Mouse (Mus musculus) thymus, adult 2 months (tissue): ENCODE data around the gene Ngdn. TPM values are rescaled to one million over a fixed set of nuclear protein-coding genes. Genes with fewer than 3 reads are reported as not detected.
"Not testable (repeated sequence)": the region's sequence is repeated elsewhere in the genome, so short reads cannot be mapped to it uniquely, and the experiment has no call there.

Experiments
- DNase-seq: peaks from one replicate; pipeline ENCODE4 v3.0.0; 2021
- H3K27ac ChIP-seq: fragments of 200-500 bp; 2 replicates; pipeline ENCODE4 v1.5.1; 2012; ENCODE audit warnings: low read length, control low read depth; ENCODE audit not compliant: control insufficient read depth, insufficient read depth
- H3K27me3 ChIP-seq: fragments of 200-500 bp; 2 replicates; pipeline ENCODE4 v1.6.1; 2012; ENCODE audit warnings: mild to moderate bottlenecking, low read length, moderate library complexity, mixed read lengths; ENCODE audit not compliant: control insufficient read depth, insufficient read depth
- H3K36me3 ChIP-seq: fragments of 200-500 bp; 2 replicates; pipeline ENCODE4 v1.6.1; 2012; ENCODE audit warnings: mild to moderate bottlenecking, low read length, moderate library complexity; ENCODE audit not compliant: control insufficient read depth, insufficient read depth
- H3K4me1 ChIP-seq: fragments of 200-500 bp; replicated peaks from 2 replicates; pipeline ENCODE4 v1.6.1; 2012; ENCODE audit warnings: low read length; ENCODE audit not compliant: control insufficient read depth, insufficient read depth
- H3K4me3 ChIP-seq: fragments of 200-500 bp; 2 replicates; pipeline ENCODE4 v1.5.1; 2012; ENCODE audit warnings: mild to moderate bottlenecking, low read length, control low read depth, moderate library complexity; ENCODE audit not compliant: control insufficient read depth, insufficient read depth
- CTCF ChIP-seq: fragments of 200-500 bp; IDR thresholded peaks from 2 replicates; pipeline ENCODE4 v1.5.1; 2012; ENCODE audit warnings: mild to moderate bottlenecking, control low read depth, low read length, moderate library complexity, borderline replicate concordance; ENCODE audit not compliant: control insufficient read depth, poor library complexity, insufficient read depth; ENCODE audit errors: extremely low read depth
- POLR2A ChIP-seq: fragments of 200-500 bp; IDR thresholded peaks from 2 replicates; pipeline ENCODE4 v1.6.1; 2012; ENCODE audit warnings: mild to moderate bottlenecking, low read length, control low read depth, moderate library complexity; ENCODE audit not compliant: control insufficient read depth, poor library complexity, insufficient read depth; ENCODE audit errors: extremely low read depth
- WGBS: fragments of 180-500 bp; shearing (Covaris S2); methylation state at CpG from one replicate; pipeline ENCODE4 v1.1.7; 2018; 5-methylcytosine and 5-hydroxymethylcytosine counted together
- polyA plus RNA-seq: library from polyadenylated mRNA; depleted of rRNA; stranded (reverse); fragments of >200 nt; gene quantifications from 2 replicates; pipeline ENCODE4 v1.2.3, GENCODE M21; 2012; rRNA removed

The Ngdn gene
- polyA plus RNA-seq: 24.6 and 31.0 TPM in 2 replicates

DNA sequence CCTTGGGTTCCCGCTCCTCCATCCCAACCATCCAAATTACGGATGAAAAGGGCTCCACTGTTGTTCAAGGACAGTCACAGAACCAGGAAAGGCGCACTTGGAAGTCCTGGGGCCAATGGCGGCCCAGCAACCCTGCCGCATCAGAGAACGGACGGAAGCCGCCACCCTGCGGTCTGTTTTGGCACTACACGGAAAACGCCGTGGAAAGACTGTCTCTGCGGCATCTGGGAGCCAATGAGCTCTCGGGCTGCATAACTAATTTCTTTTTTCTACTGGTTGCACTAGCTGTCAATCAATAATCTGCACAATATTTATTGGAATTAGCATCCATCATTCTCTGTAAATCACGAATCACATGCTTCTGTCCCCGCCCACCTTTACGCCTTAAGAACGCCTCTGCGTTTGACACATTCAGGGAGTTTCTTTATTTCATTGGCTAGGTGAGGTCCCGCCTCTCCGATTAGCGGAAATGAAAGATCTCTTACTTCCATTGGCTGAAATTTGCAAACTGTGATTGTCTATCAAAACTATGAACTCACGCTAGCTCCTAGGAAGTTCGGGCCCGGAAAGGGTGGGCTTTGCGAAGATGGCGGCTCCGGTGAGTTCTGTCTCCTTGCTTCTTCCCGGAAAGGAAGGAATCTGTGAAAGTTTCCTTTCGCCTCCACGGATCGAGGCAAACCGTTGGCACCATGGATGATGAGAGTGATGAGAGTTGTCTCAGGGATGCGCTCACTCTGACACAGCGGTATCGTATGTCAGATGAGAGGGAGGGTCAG is at the start of gene Ngdn:
TSS of gene Ngdn (plus strand) at position 464 of the 776 bp plus-strand sequence.
- under 1% methylated on average over 36 of the region's 36 CpGs for WGBS
- peaks cover 5% of the 10 kb centered on the region for H3K4me1 ChIP-seq
- peak within 1 kb of the TSS; percentile 79 for H3K27ac ChIP-seq
- H3K36me3 ChIP-seq: peaks cover 10% of the 10 kb centered on the region; the same call in 1 of the 2 replicates
- peak within 1 kb of the TSS; percentile 96 for H3K4me3 ChIP-seq
- no peaks in the 10 kb centered on the region for H3K27me3 ChIP-seq
- TF ChIP-seq CTCF: peak; percentile 82; the same call in 1 of the 2 replicates
- peak; percentile 79 for TF ChIP-seq POLR2A
- DNase-seq: peak; percentile 99

DNA sequence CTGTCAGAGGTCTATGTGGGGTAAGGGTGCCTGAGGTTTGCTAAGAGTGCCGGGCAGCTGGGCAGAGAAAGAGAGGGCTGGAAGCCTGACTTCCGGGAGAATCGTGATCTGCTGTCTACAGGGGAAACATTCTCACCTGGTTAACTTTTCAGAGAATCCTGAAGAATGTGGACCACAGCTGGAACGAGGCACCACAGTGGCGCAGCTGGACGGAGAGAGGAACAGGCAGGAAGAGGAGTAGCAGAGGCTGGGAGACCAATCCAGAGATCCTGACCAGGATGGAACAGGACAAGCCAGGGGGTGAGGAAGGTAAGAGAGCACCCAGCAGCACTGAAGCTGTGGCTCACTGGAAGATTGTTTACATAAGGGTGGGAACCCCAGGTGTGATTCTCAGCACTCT is 49.6 kb upstream of the Ngdn start:
- Histone ChIP-seq H3K27ac (no peak overlapping the region), H3K36me3 (no peaks in the 10 kb centered on the region), H3K4me3 (no peak overlapping the region), H3K27me3 (no peaks in the 10 kb centered on the region), H3K4me1 (no peaks in the 10 kb centered on the region)
- TF ChIP-seq CTCF: no peak
- no peak for TF ChIP-seq POLR2A
- DNase-seq: no peak
- WGBS: 81% methylated on average over 6 of the region's 6 CpGs

DNA sequence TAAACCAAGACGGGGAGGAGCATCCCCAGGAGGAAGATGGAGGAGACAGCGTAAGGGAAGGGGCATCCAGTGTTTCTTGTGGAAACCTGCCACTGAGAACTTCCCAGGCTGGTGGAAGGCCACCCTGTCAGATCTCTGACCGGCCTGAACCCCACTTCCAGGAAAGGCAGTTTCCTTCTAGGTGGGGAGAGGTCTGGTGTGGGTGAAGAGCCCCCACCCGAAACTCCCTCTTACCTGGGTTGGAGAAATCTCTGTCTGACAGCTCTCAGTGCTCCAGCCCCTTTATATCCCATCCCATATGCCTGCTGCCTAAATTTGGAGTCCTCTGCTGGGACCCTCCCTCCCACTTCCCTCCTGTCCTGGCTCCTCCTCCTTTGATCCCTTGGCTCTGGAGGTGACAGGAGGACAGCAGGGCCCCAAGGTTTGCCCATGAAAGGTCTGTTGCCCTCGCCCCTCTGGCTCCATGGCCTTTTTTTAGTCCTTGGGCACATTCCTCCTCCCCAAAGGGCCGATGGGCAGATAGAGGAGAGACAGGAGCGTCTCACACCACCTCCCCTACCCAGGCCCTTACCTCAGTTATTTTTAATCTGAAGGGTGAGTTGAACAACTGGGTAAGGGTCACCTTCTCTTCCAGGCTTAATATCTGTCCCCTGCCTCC is 48.8 kb upstream of the Ngdn start, which contains the start of gene Myh6:
TSS of gene Myh6 (minus strand) at position 608 of the 658 bp plus-strand sequence.
- Histone ChIP-seq H3K36me3 (no peaks in the 10 kb centered on the region), H3K4me3 (no peak within 1 kb of the TSS), H3K4me1 (no peaks in the 10 kb centered on the region), H3K27me3 (no peaks in the 10 kb centered on the region), H3K27ac (no peak within 1 kb of the TSS)
- no peak for DNase-seq
- WGBS: 83% methylated on average over 7 of the region's 7 CpGs
- TF ChIP-seq POLR2A: no peak
- no peak for TF ChIP-seq CTCF

DNA sequence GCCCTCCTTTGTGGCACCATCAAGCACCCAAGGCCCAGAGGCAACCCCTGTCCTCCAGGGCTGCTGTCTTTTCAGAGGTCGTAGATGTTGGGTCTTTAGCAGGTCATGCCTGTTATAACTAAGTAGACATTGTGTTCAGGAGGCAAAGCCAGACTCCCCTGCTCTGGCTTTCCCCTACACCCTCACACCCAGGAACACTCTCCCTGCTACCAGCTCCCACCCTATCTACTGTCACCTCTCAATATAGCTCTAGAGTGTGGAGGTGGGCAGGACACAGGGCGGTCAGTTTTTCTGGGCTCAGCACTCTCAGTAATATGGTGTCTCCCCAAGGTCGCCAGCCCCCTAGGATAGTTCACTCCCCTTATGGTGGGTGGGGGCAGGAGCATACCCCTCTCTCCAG is 47.4 kb upstream of the Ngdn start:
- DNase-seq: no peak
- H3K36me3 ChIP-seq: no peaks in the 10 kb centered on the region
- WGBS: 95% methylated on average over 3 of the region's 3 CpGs
- no peak overlapping the region for H3K4me3 ChIP-seq
- no peaks in the 10 kb centered on the region for H3K27me3 ChIP-seq
- H3K4me1 ChIP-seq: no peaks in the 10 kb centered on the region
- TF ChIP-seq POLR2A: no peak
- TF ChIP-seq CTCF: no peak
- no peak overlapping the region for H3K27ac ChIP-seq

DNA sequence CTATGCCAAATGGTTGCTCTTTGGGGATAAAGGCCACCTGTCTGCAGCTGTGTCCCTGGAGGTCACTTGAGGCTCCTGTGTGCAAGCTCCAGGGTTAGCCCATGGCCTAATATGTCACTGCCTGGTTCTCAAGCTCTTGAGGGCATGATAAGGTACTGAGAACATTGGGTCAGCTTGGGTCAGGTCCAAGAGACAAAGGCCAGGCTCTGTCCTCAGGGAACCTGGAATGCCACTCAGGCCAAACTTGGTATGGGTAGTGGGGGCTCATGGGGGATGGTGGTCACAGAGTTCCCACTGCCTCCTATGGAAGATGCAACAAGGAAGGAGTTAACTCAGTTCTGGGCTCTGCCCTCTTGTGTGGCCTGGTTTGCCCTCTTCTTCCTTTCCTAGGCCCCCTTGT is 46.9 kb upstream of the Ngdn start:
- TF ChIP-seq POLR2A: no peak
- no peak for TF ChIP-seq CTCF
- no peak for DNase-seq
- no peak overlapping the region for H3K27ac ChIP-seq

DNA sequence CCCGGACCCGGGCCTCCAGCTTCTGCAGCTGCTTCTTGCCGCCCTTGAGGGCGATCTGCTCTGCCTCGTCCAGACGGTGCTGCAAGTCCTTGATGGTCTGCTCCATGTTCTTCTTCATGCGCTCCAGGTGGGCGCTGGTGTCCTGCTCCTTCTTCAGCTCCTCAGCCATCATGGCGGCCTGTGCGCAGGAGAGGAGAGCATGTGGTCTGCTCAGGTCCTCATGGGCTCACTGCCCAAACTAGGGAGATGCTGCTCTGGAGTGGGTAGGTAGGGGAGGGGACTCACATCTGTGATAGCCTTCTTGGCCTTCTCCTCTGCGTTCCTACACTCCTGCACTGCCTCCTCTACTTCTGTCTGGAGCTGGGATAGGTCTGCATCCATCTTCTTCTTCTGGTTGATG is 42.5 kb upstream of the Ngdn start:
- not testable (repeated sequence) for H3K36me3 ChIP-seq, H3K27ac ChIP-seq, H3K4me3 ChIP-seq, DNase-seq, H3K4me1 ChIP-seq, H3K27me3 ChIP-seq
- 94% methylated on average over 11 of the region's 11 CpGs for WGBS

More for the DNA sequence above, 46.9 kb upstream of the Ngdn start:
- H3K4me3 ChIP-seq: no peak overlapping the region
- H3K36me3 ChIP-seq: no peaks in the 10 kb centered on the region
- H3K27me3 ChIP-seq: no peaks in the 10 kb centered on the region
- H3K4me1 ChIP-seq: no peaks in the 10 kb centered on the region
